Mouse (Mus musculus) heart, embryonic 10.5 days (tissue): ENCODE results near the gene Pex5l. TPM values are rescaled to one million over a fixed set of nuclear protein-coding genes. Genes with fewer than 3 reads are reported as not detected.
A peak's percentile ranks its signal among the peaks of the same experiment; 100 is the strongest.

ENCODE experiments used
- DNase-seq: peaks from one replicate; pipeline ENCODE4 v3.0.0-alpha.2; 2017; ENCODE audit warnings: low spot score
- H3K27ac ChIP-seq: fragments of 300-500 bp; sonication (generic); 2 replicates; pipeline ENCODE4 v1.5.1; 2016; ENCODE audit warnings: mild to moderate bottlenecking
- H3K27me3 ChIP-seq: fragments of 300-500 bp; sonication (generic); 2 replicates; pipeline ENCODE4 v1.6.1; 2016; ENCODE audit warnings: mild to moderate bottlenecking; ENCODE audit not compliant: poor library complexity, insufficient read depth, severe bottlenecking
- H3K36me3 ChIP-seq: fragments of 300-500 bp; sonication (generic); 2 replicates; pipeline ENCODE4 v1.6.1; 2016; ENCODE audit warnings: mild to moderate bottlenecking, moderate library complexity
- H3K4me1 ChIP-seq: fragments of 300-500 bp; sonication (generic); 2 replicates; pipeline ENCODE4 v1.6.1; 2016; ENCODE audit warnings: mild to moderate bottlenecking
- H3K4me3 ChIP-seq: fragments of 300-500 bp; sonication (generic); 2 replicates; pipeline ENCODE4 v1.5.1; 2016; ENCODE audit warnings: mild to moderate bottlenecking, moderate library complexity
- H3K9me3 ChIP-seq: fragments of 300-500 bp; sonication (generic); 2 replicates; pipeline ENCODE4 v1.6.1; 2016; ENCODE audit warnings: mild to moderate bottlenecking, moderate library complexity
- WGBS: fragments of 180-500 bp; shearing (Covaris S2); methylation state at CpG from one replicate; pipeline ENCODE4 v1.1.7; 2016; 5-methylcytosine and 5-hydroxymethylcytosine counted together
- polyA plus RNA-seq: library from polyadenylated mRNA; unstranded; fragments of >200 nt; fragmentation: Nextera tagmentation; extraction: Ambion mirVana; gene quantifications from 2 replicates; pipeline ENCODE4 v1.2.1, GENCODE M21; 2016

The Pex5l gene
- polyA plus RNA-seq, result 0.12 and 0.14 TPM in 2 replicates

- Histone ChIP-seq H3K36me3 (no peaks in the 10 kb centered on the region), H3K27me3 (peaks cover 36% of the 10 kb centered on the region), H3K27ac (0 out of 2 replicates have a peak within 1 kb of the TSS, but pooled peaks have one; percentile 36), H3K4me3 (peak within 1 kb of the TSS; percentile 70), H3K9me3 (no peaks in the 10 kb centered on the region), H3K4me1 (peaks cover 9% of the 10 kb centered on the region)
- no peak for DNase-seq
- under 1% methylated on average over 85 of the region's 88 CpGs for WGBS
Measured at GRCm38 (mm10) chr3:33142901-33143461, at the start of gene Pex5l. Gene Pex5l, minus strand, starts transcription at chr3:33143247.

GRCm38 (mm10) chr3:33165186-33165585, 22.1 kb upstream of the Pex5l start:
- Histone ChIP-seq H3K4me1 (no peaks in the 10 kb centered on the region), H3K27ac (no peak overlapping the region), H3K4me3 (no peak overlapping the region), H3K36me3 (no peaks in the 10 kb centered on the region), H3K27me3 (no peaks in the 10 kb centered on the region), H3K9me3 (no peaks in the 10 kb centered on the region)
- no peak for DNase-seq
- 65% methylated on average over 3 of the region's 3 CpGs for WGBS

GRCm38 (mm10) chr3:33163821-33164220, 20.8 kb upstream of the Pex5l start:
- Histone ChIP-seq H3K4me1 (no peaks in the 10 kb centered on the region), H3K27ac (no peak overlapping the region), H3K27me3 (no peaks in the 10 kb centered on the region), H3K9me3 (no peaks in the 10 kb centered on the region), H3K4me3 (no peak overlapping the region), H3K36me3 (no peaks in the 10 kb centered on the region)
- DNase-seq, result no peak

- H3K27me3 ChIP-seq, result peaks cover 36% of the 10 kb centered on the region
- no peak for DNase-seq
- WGBS, result 79% methylated on average over 7 of the region's 7 CpGs
- H3K36me3 ChIP-seq, result no peaks in the 10 kb centered on the region
- H3K4me3 ChIP-seq, result 0 out of 2 replicates have a peak overlapping the region, but pooled peaks have one; percentile 70
- no peak overlapping the region for H3K27ac ChIP-seq
- H3K9me3 ChIP-seq, result no peaks in the 10 kb centered on the region
- H3K4me1 ChIP-seq, result peaks cover 9% of the 10 kb centered on the region
Measured at GRCm38 (mm10) chr3:33143592-33143991, 545 bp upstream of the Pex5l start.

GRCm38 (mm10) chr3:33142398-33142797, 649 bp downstream of the Pex5l start:
- H3K9me3 ChIP-seq, result no peaks in the 10 kb centered on the region
- no peaks in the 10 kb centered on the region for H3K36me3 ChIP-seq
- peaks cover 9% of the 10 kb centered on the region for H3K4me1 ChIP-seq
- peaks cover 36% of the 10 kb centered on the region for H3K27me3 ChIP-seq
- DNase-seq, result no peak
- WGBS, result under 1% methylated on average over 17 of the region's 17 CpGs
- H3K4me3 ChIP-seq, result peak overlapping the region; percentile 70
- H3K27ac ChIP-seq, result no peak overlapping the region

GRCm38 (mm10) chr3:33129944-33130343, 13.1 kb downstream of the Pex5l start:
- Histone ChIP-seq H3K36me3 (no peaks in the 10 kb centered on the region), H3K4me1 (no peaks in the 10 kb centered on the region), H3K9me3 (no peaks in the 10 kb centered on the region), H3K27ac (no peak overlapping the region), H3K4me3 (no peak overlapping the region), H3K27me3 (no peaks in the 10 kb centered on the region)
- DNase-seq, result no peak

GRCm38 (mm10) chr3:33124796-33125195, 18.3 kb downstream of the Pex5l start:
- Histone ChIP-seq H3K9me3 (no peaks in the 10 kb centered on the region), H3K4me1 (no peaks in the 10 kb centered on the region), H3K27ac (no peak overlapping the region), H3K36me3 (no peaks in the 10 kb centered on the region), H3K27me3 (no peaks in the 10 kb centered on the region), H3K4me3 (no peak overlapping the region)
- DNase-seq, result no peak
- 80% methylated on average over 5 of the region's 5 CpGs for WGBS

- Histone ChIP-seq H3K4me1 (no peaks in the 10 kb centered on the region), H3K9me3 (no peaks in the 10 kb centered on the region), H3K27ac (no peak overlapping the region), H3K27me3 (no peaks in the 10 kb centered on the region), H3K36me3 (no peaks in the 10 kb centered on the region), H3K4me3 (no peak overlapping the region)
- WGBS, result 88% methylated on average over 2 of the region's 2 CpGs
- DNase-seq, result no peak
Measured at GRCm38 (mm10) chr3:33105785-33106184, 37.3 kb downstream of the Pex5l start.

GRCm38 (mm10) chr3:33103501-33103900, 39.5 kb downstream of the Pex5l start:
- H3K27me3 ChIP-seq, result no peaks in the 10 kb centered on the region
- WGBS, result 81% methylated on average over 6 of the region's 6 CpGs
- no peaks in the 10 kb centered on the region for H3K36me3 ChIP-seq
- no peaks in the 10 kb centered on the region for H3K4me1 ChIP-seq
- no peak overlapping the region for H3K27ac ChIP-seq
- DNase-seq, result no peak
- no peaks in the 10 kb centered on the region for H3K9me3 ChIP-seq
- H3K4me3 ChIP-seq, result no peak overlapping the region

- Histone ChIP-seq H3K4me3 (no peak overlapping the region), H3K27me3 (no peaks in the 10 kb centered on the region), H3K9me3 (no peaks in the 10 kb centered on the region), H3K27ac (no peak overlapping the region), H3K4me1 (no peaks in the 10 kb centered on the region), H3K36me3 (no peaks in the 10 kb centered on the region)
- WGBS, result 65% methylated on average over 9 of the region's 9 CpGs
- no peak for DNase-seq
Measured at GRCm38 (mm10) chr3:33098550-33099295, 44.3 kb downstream of the Pex5l start.

- 64% methylated on average over 6 of the region's 6 CpGs for WGBS
- no peaks in the 10 kb centered on the region for H3K4me1 ChIP-seq
Measured at GRCm38 (mm10) chr3:33093646-33094045, 49.4 kb downstream of the Pex5l start.

GRCm38 (mm10) chr3:33090001-33090400, 53.0 kb downstream of the Pex5l start:
- Histone ChIP-seq H3K27ac (no peak overlapping the region), H3K27me3 (no peaks in the 10 kb centered on the region), H3K36me3 (no peaks in the 10 kb centered on the region), H3K4me1 (no peaks in the 10 kb centered on the region), H3K9me3 (no peaks in the 10 kb centered on the region), H3K4me3 (no peak overlapping the region)
- DNase-seq, result no peak
- WGBS, result 34% methylated on average over 9 of the region's 9 CpGs

More at GRCm38 (mm10) chr3:33093646-33094045, 49.4 kb downstream of the Pex5l start:
- H3K4me3 ChIP-seq, result no peak overlapping the region
- no peak overlapping the region for H3K27ac ChIP-seq
- H3K27me3 ChIP-seq, result no peaks in the 10 kb centered on the region
- DNase-seq, result no peak
- H3K36me3 ChIP-seq, result no peaks in the 10 kb centered on the region
- no peaks in the 10 kb centered on the region for H3K9me3 ChIP-seq

- no peaks in the 10 kb centered on the region for H3K4me1 ChIP-seq
- WGBS, result 67% methylated on average over 2 of the region's 2 CpGs
- H3K27ac ChIP-seq, result no peak overlapping the region
- no peaks in the 10 kb centered on the region for H3K36me3 ChIP-seq
- no peak for DNase-seq
- no peaks in the 10 kb centered on the region for H3K27me3 ChIP-seq
- no peak overlapping the region for H3K4me3 ChIP-seq
- no peaks in the 10 kb centered on the region for H3K9me3 ChIP-seq
Measured at GRCm38 (mm10) chr3:33089470-33089869, 53.6 kb downstream of the Pex5l start.
